Mouse (Mus musculus) heart, embryonic 14.5 days (tissue): ENCODE results near the gene Ranbp3. TPM values are rescaled to one million over a fixed set of nuclear protein-coding genes. Genes with fewer than 3 reads are reported as not detected.
A peak's percentile ranks its signal among the peaks of the same experiment; 100 is the strongest.

ENCODE experiments used
- ATAC-seq: fragments of 200-750 bp; cut with Nextera tagmentation; 2 replicates; pipeline ENCODE4 v1.8.0; 2017; ENCODE audit warnings: low read depth, moderate TSS enrichment; ENCODE audit not compliant: insufficient number of reproducible peaks, insufficient read depth, low FRiP score
- H3K27ac ChIP-seq, 2 experiments: fragments of 200-500 bp in 1 of 2; fragments of 300-500 bp in 1 of 2; sonication (generic) in 1 of 2; replicated peaks in 1 of 2; 2 replicates each; pipeline ENCODE4 v1.5.1; 2012 to 2014; ENCODE audit warnings: low read depth in 2 of 2, low read length in 2 of 2, control low read depth in 1 of 2, mild to moderate bottlenecking in 1 of 2, mixed read lengths in 1 of 2; ENCODE audit not compliant: control insufficient read depth in 1 of 2, insufficient read depth in 1 of 2
- H3K27me3 ChIP-seq: fragments of 300-500 bp; sonication (generic); 2 replicates; pipeline ENCODE4 v1.6.1; 2014; ENCODE audit warnings: mild to moderate bottlenecking, low read length, control low read depth; ENCODE audit not compliant: control insufficient read depth, insufficient read depth
- H3K36me3 ChIP-seq: fragments of 300-500 bp; sonication (generic); 2 replicates; pipeline ENCODE4 v1.6.1; 2014; ENCODE audit warnings: mild to moderate bottlenecking, control low read depth, low read length, mixed read lengths; ENCODE audit not compliant: control insufficient read depth, insufficient read depth
- H3K4me1 ChIP-seq, 2 experiments: fragments of 200-500 bp in 1 of 2; fragments of 300-500 bp in 1 of 2; sonication (generic) in 1 of 2; 2 replicates each; pipeline ENCODE4 v1.6.1; 2012 to 2014; ENCODE audit warnings: low read length in 2 of 2, control low read depth in 1 of 2, mixed read lengths in 1 of 2; ENCODE audit not compliant: control insufficient read depth in 2 of 2, insufficient read depth in 2 of 2
- H3K4me2 ChIP-seq: fragments of 300-500 bp; sonication (generic); 2 replicates; pipeline ENCODE4 v1.6.1; 2014; ENCODE audit warnings: mild to moderate bottlenecking, low read length
- H3K4me3 ChIP-seq, 2 experiments: fragments of 200-500 bp in 1 of 2; fragments of 300-500 bp in 1 of 2; sonication (generic) in 1 of 2; 2 replicates each; pipeline ENCODE4 v1.5.1; 2012 to 2014; ENCODE audit warnings: low read length in 2 of 2, mild to moderate bottlenecking in 2 of 2, control low read depth in 1 of 2, low read depth in 1 of 2, moderate library complexity in 1 of 2; ENCODE audit not compliant: control insufficient read depth in 1 of 2, insufficient read depth in 1 of 2
- H3K9ac ChIP-seq: fragments of 300-500 bp; sonication (generic); 2 replicates; pipeline ENCODE4 v1.6.1; 2014; ENCODE audit warnings: mild to moderate bottlenecking, low read length
- H3K9me3 ChIP-seq: fragments of 300-500 bp; sonication (generic); 2 replicates; pipeline ENCODE4 v1.6.1; 2016; ENCODE audit warnings: low read length, control low read depth; ENCODE audit not compliant: control insufficient read depth
- WGBS: fragments of 180-500 bp; shearing (Covaris S2); extraction: QIAGEN DNeasy Blood & Tissue Kit; methylation state at CpG from one replicate; pipeline ENCODE4 v1.1.7; 2014; 5-methylcytosine and 5-hydroxymethylcytosine counted together
- polyA plus RNA-seq: library from polyadenylated mRNA; unstranded; fragments of >200 nt; fragmentation: Nextera tagmentation; extraction: Ambion mirVana; gene quantifications from 2 replicates; pipeline ENCODE4 v1.2.1, GENCODE M21; 2014

Ranbp3 gene
- polyA plus RNA-seq, 1 experiment from 2014 or later: 58.1 TPM

DNA sequence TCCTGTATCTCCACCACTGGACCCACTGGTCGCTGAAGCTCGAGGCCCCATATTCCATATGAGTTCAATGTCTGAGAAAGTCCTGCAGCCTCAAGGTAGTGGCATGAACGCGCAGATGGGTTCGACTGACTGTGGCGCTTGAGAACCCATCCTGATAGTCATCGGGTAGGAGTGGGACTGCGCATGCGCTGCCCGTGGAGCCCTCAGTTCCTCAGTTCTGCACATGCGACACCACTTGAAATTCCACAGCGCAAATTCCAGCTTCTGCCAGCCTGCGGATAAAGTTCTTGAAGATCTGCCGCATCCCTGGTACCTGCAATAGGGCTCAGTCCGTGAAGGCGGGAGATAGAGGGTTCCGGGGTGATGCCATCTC is 67.7 kb downstream of the Ranbp3 start:
- H3K4me2 ChIP-seq: 0 out of 2 replicates have a peak overlapping the region, but pooled peaks have one; percentile 18
- no peaks in the 10 kb centered on the region; the same call in 1 of the 2 replicates for H3K27me3 ChIP-seq
- WGBS: 56% methylated on average over 17 of the region's 17 CpGs
- peak overlapping the region; percentile 78 to 80 for H3K27ac ChIP-seq
- ATAC-seq: peak; percentile 24; the same call in 1 of the 2 replicates
- H3K4me1 ChIP-seq: peaks cover 15 to 23% of the 10 kb centered on the region in 2 experiments
- no peak overlapping the region for H3K9ac ChIP-seq
- H3K4me3 ChIP-seq: no peak overlapping the region
- no peaks in the 10 kb centered on the region for H3K9me3 ChIP-seq
- no peaks in the 10 kb centered on the region for H3K36me3 ChIP-seq

- whole genome bisulfite sequencing: 55% methylated on average over 5 of the region's 5 CpGs
- ATAC-seq: no peak
- H3K4me2 ChIP-seq: no peak overlapping the region
- no peak overlapping the region for H3K4me3 ChIP-seq
- no peaks in the 10 kb centered on the region for H3K36me3 ChIP-seq
- no peak overlapping the region for H3K27ac ChIP-seq
- H3K27me3 ChIP-seq: no peaks in the 10 kb centered on the region
- no peak overlapping the region for H3K9ac ChIP-seq
- peaks cover 16 to 19% of the 10 kb centered on the region in 2 experiments for H3K4me1 ChIP-seq
- H3K9me3 ChIP-seq: no peaks in the 10 kb centered on the region
Observed at GRCm38 (mm10) chr17:56744173-56744572, 71.1 kb downstream of the Ranbp3 start.

DNA sequence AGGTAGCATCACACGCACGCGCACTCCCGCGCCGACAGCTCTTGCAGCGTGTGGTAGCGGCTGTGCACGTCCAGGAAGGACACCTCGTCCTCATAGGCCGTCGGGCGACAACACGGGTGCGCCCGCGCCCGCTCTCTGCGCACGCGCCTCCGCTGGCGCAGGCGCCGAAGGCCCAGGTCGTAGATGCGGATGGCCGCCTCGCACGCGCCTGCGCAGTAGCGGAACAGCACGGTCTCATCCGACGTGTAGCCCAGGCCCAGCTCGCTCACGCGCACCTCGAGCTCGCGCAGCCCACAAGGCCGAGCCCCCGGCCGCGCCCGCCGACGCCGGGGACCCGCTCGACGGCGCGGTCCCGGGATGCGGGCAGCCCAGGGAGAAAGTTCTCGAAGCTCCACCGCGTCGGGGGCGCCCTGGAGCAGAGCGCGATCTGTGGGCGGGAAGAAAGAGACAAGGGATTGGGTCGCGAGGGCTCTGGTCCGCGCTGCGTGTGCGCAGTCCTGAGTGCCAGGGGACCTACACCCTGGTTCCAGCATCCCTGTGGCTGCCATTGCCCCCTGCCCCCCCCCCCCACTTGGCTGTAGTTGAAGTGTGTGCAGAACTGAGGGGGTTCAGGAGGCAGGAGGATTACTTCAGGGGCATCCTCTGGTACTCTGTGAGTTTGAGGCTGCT is 78.4 kb downstream of the Ranbp3 start:
- peak; percentile 51 for ATAC-seq
- peak overlapping the region; percentile 22 to 38 for H3K4me3 ChIP-seq
- peak overlapping the region; percentile 61 for H3K4me2 ChIP-seq
- peak overlapping the region; percentile 61; the same call in 1 of the 2 replicates for H3K9ac ChIP-seq
- H3K4me1 ChIP-seq: peaks cover 3 to 7% of the 10 kb centered on the region in 2 experiments; a peak in 2 of 4 replicates
- H3K9me3 ChIP-seq: 0 out of 2 replicates have a peak, but pooled peaks cover 2% of the 10 kb centered on the region
- peaks cover 61% of the 10 kb centered on the region for H3K27me3 ChIP-seq
- H3K36me3 ChIP-seq: no peaks in the 10 kb centered on the region
- WGBS: 21% methylated on average over 70 of the region's 71 CpGs
- no peak overlapping the region for H3K27ac ChIP-seq

DNA sequence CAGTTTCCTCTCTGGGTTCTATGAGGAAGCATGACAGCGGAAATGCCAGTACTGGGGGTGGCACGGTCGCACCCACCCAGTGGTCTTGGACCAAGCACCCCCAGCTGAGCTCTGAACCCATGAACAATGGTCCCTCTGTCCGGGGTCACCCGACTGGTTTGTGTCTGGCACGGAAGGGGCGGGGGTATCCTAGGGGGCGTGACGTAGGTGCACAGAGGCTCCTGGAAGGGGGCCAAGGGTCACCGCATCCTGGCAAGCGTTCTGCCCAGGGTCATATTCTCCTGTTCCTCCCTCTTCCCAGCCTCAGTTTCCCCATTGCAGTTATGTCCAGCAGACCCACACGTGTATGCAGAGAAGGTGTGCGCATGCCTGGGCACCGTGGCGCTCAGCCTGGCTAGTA is 80.4 kb downstream of the Ranbp3 start:
- no peaks in the 10 kb centered on the region for H3K36me3 ChIP-seq
- WGBS: 28% methylated on average over 15 of the region's 15 CpGs
- H3K9ac ChIP-seq: no peak overlapping the region
- H3K9me3 ChIP-seq: 0 out of 2 replicates have a peak, but pooled peaks cover 2% of the 10 kb centered on the region
- no peak overlapping the region for H3K4me3 ChIP-seq
- peaks cover 3 to 10% of the 10 kb centered on the region in 2 experiments; a peak in 3 of 4 replicates for H3K4me1 ChIP-seq
- ATAC-seq: no peak
- H3K27me3 ChIP-seq: peaks cover 78% of the 10 kb centered on the region
- no peak overlapping the region for H3K4me2 ChIP-seq
- H3K27ac ChIP-seq: no peak overlapping the region

- Histone ChIP-seq H3K9me3 (0 out of 2 replicates have a peak, but pooled peaks cover 2% of the 10 kb centered on the region), H3K36me3 (no peaks in the 10 kb centered on the region), H3K27me3 (peaks cover 78% of the 10 kb centered on the region), H3K9ac (no peak overlapping the region), H3K4me2 (0 out of 2 replicates have a peak overlapping the region, but pooled peaks have one; percentile 4), H3K4me1 (peaks cover 3 to 10% of the 10 kb centered on the region in 2 experiments; a peak in 3 of 4 replicates), H3K27ac (no peak overlapping the region), H3K4me3 (peak overlapping the region in 1 of 2 experiments; percentile 4; a peak in 1 of 4 replicates)
- no peak for ATAC-seq
- WGBS: 12% methylated on average over 36 of the region's 36 CpGs
Observed at GRCm38 (mm10) chr17:56754271-56755185, 81.4 kb downstream of the Ranbp3 start.

GRCm38 (mm10) chr17:56756703-56757399 is 83.8 kb downstream of the Ranbp3 start:
- 1% methylated on average over 51 of the region's 51 CpGs for WGBS
- H3K27ac ChIP-seq: no peak overlapping the region
- peak overlapping the region; percentile 92 for H3K4me2 ChIP-seq
- 0 out of 2 replicates have a peak, but pooled peaks have one; percentile 3 for ATAC-seq
- H3K9ac ChIP-seq: peak overlapping the region; percentile 70
- peaks cover 66% of the 10 kb centered on the region for H3K27me3 ChIP-seq
- peaks cover 5 to 14% of the 10 kb centered on the region in 2 experiments; a peak in 3 of 4 replicates for H3K4me1 ChIP-seq
- H3K36me3 ChIP-seq: no peaks in the 10 kb centered on the region
- peak overlapping the region; percentile 45 to 50 for H3K4me3 ChIP-seq
- H3K9me3 ChIP-seq: no peaks in the 10 kb centered on the region
